Mouse (Mus musculus) spleen, adult 2 months (tissue): Measurements from ENCODE around the gene 1190005I06Rik. TPM values are rescaled to one million over a fixed set of nuclear protein-coding genes. Genes with fewer than 3 reads are reported as not detected.
A peak's percentile ranks its signal among the peaks of the same experiment; 100 is the strongest.

Source experiments
- DNase-seq, 2 experiments: peaks; one replicate each; pipeline versions ENCODE4 v3.0.0 to v3.0.0-alpha.2; 2012 to 2021; ENCODE audit warnings: low spot score in 2 of 2, low read depth in 1 of 2
- H3K27ac ChIP-seq: fragments of 200-500 bp; 2 replicates; pipeline ENCODE4 v1.5.1; 2012; ENCODE audit warnings: low read length, inconsistent platforms; ENCODE audit not compliant: insufficient read depth
- H3K27me3 ChIP-seq: fragments of 200-500 bp; 2 replicates; pipeline ENCODE4 v1.6.1; 2012; ENCODE audit warnings: mild to moderate bottlenecking, moderate library complexity, low read length, inconsistent platforms; ENCODE audit not compliant: control insufficient read depth, insufficient read depth
- H3K36me3 ChIP-seq: fragments of 200-500 bp; 2 replicates; pipeline ENCODE4 v1.6.1; 2012; ENCODE audit warnings: mild to moderate bottlenecking, low read length, inconsistent platforms; ENCODE audit not compliant: control insufficient read depth, insufficient read depth
- H3K4me1 ChIP-seq: fragments of 200-500 bp; 2 replicates; pipeline ENCODE4 v1.6.1; 2011; ENCODE audit warnings: inconsistent platforms; ENCODE audit not compliant: control insufficient read depth, insufficient read depth, insufficient read length
- H3K4me3 ChIP-seq: fragments of 200-500 bp; 2 replicates; pipeline ENCODE4 v1.5.1; 2011; ENCODE audit warnings: mild to moderate bottlenecking, inconsistent platforms; ENCODE audit not compliant: insufficient read depth, insufficient read length; ENCODE audit errors: extremely low read depth
- CTCF ChIP-seq: fragments of 200-500 bp; IDR thresholded peaks from 2 replicates; pipeline ENCODE4 v1.5.1; 2011; ENCODE audit warnings: mild to moderate bottlenecking, inconsistent platforms; ENCODE audit not compliant: insufficient read depth, insufficient read length, insufficient replicate concordance; ENCODE audit errors: extremely low read depth
- POLR2A ChIP-seq: fragments of 200-500 bp; IDR thresholded peaks from 2 replicates; pipeline ENCODE4 v1.6.1; 2011; ENCODE audit warnings: low read depth, low read length, inconsistent platforms
- WGBS: fragments of 180-500 bp; shearing (Covaris S2); methylation state at CpG from one replicate; pipeline ENCODE4 v1.1.7; 2018; 5-methylcytosine and 5-hydroxymethylcytosine counted together
- polyA plus RNA-seq: library from polyadenylated mRNA; depleted of rRNA; stranded (reverse); fragments of >200 nt; gene quantifications from 2 replicates; pipeline ENCODE4 v1.2.3, GENCODE M21; 2012

Gene 1190005I06Rik
- polyA plus RNA-seq, 1 experiment: 0.42 TPM

- Histone ChIP-seq H3K4me1 (no peaks in the 10 kb centered on the region), H3K27me3 (no peaks in the 10 kb centered on the region), H3K36me3 (no peaks in the 10 kb centered on the region), H3K4me3 (no peak overlapping the region), H3K27ac (no peak overlapping the region)
- TF ChIP-seq POLR2A (no peak), CTCF (no peak)
- 75% methylated on average over 7 of the region's 7 CpGs for WGBS
- DNase-seq: no peak
These were observed 2.8 kb downstream of the 1190005I06Rik start for GRCm38 (mm10) chr8:120644663-120645062.

- Histone ChIP-seq H3K27ac (no peak overlapping the region), H3K4me3 (no peak overlapping the region), H3K36me3 (no peaks in the 10 kb centered on the region), H3K27me3 (no peaks in the 10 kb centered on the region), H3K4me1 (no peaks in the 10 kb centered on the region)
- WGBS: 84% methylated on average over 10 of the region's 10 CpGs
- TF ChIP-seq POLR2A (no peak), CTCF (no peak)
- DNase-seq: no peak
These were observed 5.3 kb downstream of the 1190005I06Rik start for GRCm38 (mm10) chr8:120642031-120642662.

- 63% methylated on average over 8 of the region's 8 CpGs for WGBS
- no peak for TF ChIP-seq CTCF
- no peak for TF ChIP-seq POLR2A
- Histone ChIP-seq H3K4me3 (no peak overlapping the region), H3K4me1 (no peaks in the 10 kb centered on the region), H3K36me3 (no peaks in the 10 kb centered on the region), H3K27me3 (no peaks in the 10 kb centered on the region), H3K27ac (no peak overlapping the region)
- DNase-seq: no peak
These were observed 6.2 kb downstream of the 1190005I06Rik start for GRCm38 (mm10) chr8:120641245-120641644.

- under 1% methylated on average over 38 of the region's 42 CpGs for WGBS
- no peak for TF ChIP-seq CTCF
- no peak for TF ChIP-seq POLR2A
- peaks cover 3% of the 10 kb centered on the region; the same call in 1 of the 2 replicates for H3K4me1 ChIP-seq
- peaks cover 2% of the 10 kb centered on the region; the same call in 1 of the 2 replicates for H3K27me3 ChIP-seq
- DNase-seq: peak in 1 of 2 experiments; percentile 20
- peak overlapping the region; percentile 51; the same call in 1 of the 2 replicates for H3K4me3 ChIP-seq
- H3K27ac ChIP-seq: no peak overlapping the region
- no peaks in the 10 kb centered on the region for H3K36me3 ChIP-seq
These were observed 13.0 kb downstream of the 1190005I06Rik start for GRCm38 (mm10) chr8:120634329-120634839.

GRCm38 (mm10) chr8:120633665-120634271, 13.7 kb downstream of the 1190005I06Rik start:
- H3K36me3 ChIP-seq: no peaks in the 10 kb centered on the region
- 3% methylated on average over 44 of the region's 44 CpGs for WGBS
- no peak overlapping the region for H3K27ac ChIP-seq
- TF ChIP-seq POLR2A: no peak
- no peak for TF ChIP-seq CTCF
- H3K27me3 ChIP-seq: peaks cover 2% of the 10 kb centered on the region; the same call in 1 of the 2 replicates
- peak overlapping the region; percentile 51; the same call in 1 of the 2 replicates for H3K4me3 ChIP-seq
- peaks cover 3% of the 10 kb centered on the region; the same call in 1 of the 2 replicates for H3K4me1 ChIP-seq
- DNase-seq: no peak

- Histone ChIP-seq H3K27ac (no peak overlapping the region), H3K4me1 (peaks cover 3% of the 10 kb centered on the region; the same call in 1 of the 2 replicates), H3K4me3 (no peak overlapping the region), H3K36me3 (no peaks in the 10 kb centered on the region), H3K27me3 (peaks cover 2% of the 10 kb centered on the region; the same call in 1 of the 2 replicates)
- TF ChIP-seq CTCF: no peak
- no peak for TF ChIP-seq POLR2A
- 68% methylated on average over 17 of the region's 17 CpGs for WGBS
- no peak for DNase-seq
These were observed 14.3 kb downstream of the 1190005I06Rik start for GRCm38 (mm10) chr8:120632969-120633664.
